In the genomic region with DNA sequence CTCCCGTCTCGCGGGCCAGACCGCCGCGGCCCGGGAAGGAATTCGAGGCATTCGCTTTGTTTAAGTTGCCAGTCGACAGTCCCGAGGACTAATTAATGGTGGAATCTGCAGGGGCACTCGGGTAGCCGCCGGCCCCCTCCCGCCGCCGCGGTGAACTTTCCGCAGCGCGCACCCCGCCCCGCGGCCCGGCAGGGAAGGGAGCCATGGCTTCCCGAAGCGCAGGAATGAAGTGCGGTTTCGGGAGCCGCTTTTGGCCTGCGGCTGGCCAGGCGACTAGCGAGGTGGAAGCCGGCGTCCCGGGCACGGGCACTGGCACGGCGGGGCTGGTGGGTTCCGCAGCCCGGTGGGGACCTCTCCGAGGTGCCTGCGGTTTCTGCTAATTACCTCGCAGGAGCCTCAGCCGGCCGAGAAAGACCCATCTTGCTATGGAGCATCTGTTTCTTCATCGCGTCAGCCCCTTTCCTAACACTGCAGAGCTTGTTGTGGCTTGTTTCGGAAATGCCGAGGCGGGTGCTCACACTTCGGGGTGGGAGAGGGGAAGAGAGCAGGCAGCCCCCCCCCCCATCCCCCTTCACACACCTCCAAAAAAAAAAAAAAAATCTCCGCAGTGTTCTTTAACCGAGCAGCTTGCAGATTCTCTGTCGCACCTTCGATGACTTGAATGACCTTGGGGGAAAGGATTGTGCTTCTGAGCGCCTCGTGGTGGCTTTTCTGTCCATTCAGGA, we compare ENCODE assay signal across 8 mouse cellular contexts. TPM values are rescaled to one million over a fixed set of nuclear protein-coding genes. Genes with fewer than 3 reads are reported as not detected.
DNase-seq lines count a peak whose midpoint lies in the region; ATAC-seq and TF ChIP-seq lines count a peak whose summit lies in the region.

No protein-coding gene starts in this region.

- H3K4me1 ChIP-seq in intestine, postnatal 0 days (replicated peaks; ENCODE audit: control insufficient read depth, insufficient read depth, low read length) = peaks cover 6% of the 10 kb centered on the region
- peaks cover 9% of the 10 kb centered on the region for H3K4me1 ChIP-seq in liver, embryonic 11.5 days (replicated peaks; ENCODE audit: control insufficient read depth, insufficient read depth, low read length)

- peaks cover 51% of the 10 kb centered on the region for H3K79me2 ChIP-seq in myocyte (ENCODE audit: control insufficient read depth, insufficient read depth)

- WGBS in intestine, postnatal 0 days = under 1% methylated on average over 50 of the region's 58 CpGs
- WGBS in liver, embryonic 11.5 days = under 1% methylated on average over 56 of the region's 58 CpGs

- H3K9ac ChIP-seq in intestine, postnatal 0 days (ENCODE audit: low read depth, low read length) = peak overlapping the region; percentile 98
- peak overlapping the region; percentile 82 for H3K9ac ChIP-seq in liver, embryonic 11.5 days (ENCODE audit: low read depth, low read length)

- peak overlapping the region; percentile 75 for H3ac ChIP-seq in myocyte (ENCODE audit: control insufficient read depth, insufficient read length)

- H3K36me3 ChIP-seq in intestine, postnatal 0 days (ENCODE audit: control insufficient read depth, insufficient read depth) = no peaks in the 10 kb centered on the region
- no peaks in the 10 kb centered on the region for H3K36me3 ChIP-seq in liver, embryonic 11.5 days (ENCODE audit: control insufficient read depth, insufficient read depth, low read length)
- no peaks in the 10 kb centered on the region for H3K36me3 ChIP-seq in myocyte (ENCODE audit: control insufficient read depth, insufficient read depth)

- DNase-seq in urinary bladder, adult 2 months (ENCODE audit: low spot score) = peak; percentile 56
- DNase-seq in urinary bladder, postnatal 10 days (ENCODE audit: low spot score) = no peak
- peak; percentile 30 for DNase-seq in gonadal fat pad, adult 2 months (ENCODE audit: low read depth)
- peak; percentile 62 for DNase-seq in liver, embryonic 11.5 days (ENCODE audit: low spot score)
- peak; percentile 37 for DNase-seq in thymus, postnatal 25 days

- ATAC-seq in common myeloid progenitor, adult 5-6 weeks (replicated peaks; ENCODE audit: low read depth, poor library complexity, severe bottlenecking) = 0 out of 2 replicates have a peak, but pooled peaks have one; percentile 10
- peak; percentile 3; the same call in 1 of the 2 replicates for ATAC-seq in intestine, postnatal 0 days
- ATAC-seq in liver, embryonic 11.5 days (replicated peaks; ENCODE audit: low FRiP score) = peak; percentile 11; the same call in 1 of the 2 replicates

- H3K4me3 ChIP-seq in intestine, postnatal 0 days (ENCODE audit: low read depth, low read length) = peak overlapping the region; percentile 83
- peak overlapping the region; percentile 65 for H3K4me3 ChIP-seq in liver, embryonic 11.5 days (ENCODE audit: low read depth, low read length)
- H3K4me3 ChIP-seq in myocyte = peak overlapping the region; percentile 49

- TF ChIP-seq CTCF in intestine, postnatal 0 days (IDR thresholded peaks at IDR 0.05; ENCODE audit: low read depth) = 0 out of 2 replicates have a peak, but pooled peaks have one; percentile 10

- no peaks in the 10 kb centered on the region for H3K9me3 ChIP-seq in intestine, postnatal 0 days (ENCODE audit: control insufficient read depth)
- H3K9me3 ChIP-seq in liver, embryonic 11.5 days (ENCODE audit: control insufficient read depth, low read length) = no peaks in the 10 kb centered on the region

- peak overlapping the region; percentile 81 for H3K4me2 ChIP-seq in intestine, postnatal 0 days (replicated peaks; ENCODE audit: low read depth)
- H3K4me2 ChIP-seq in liver, embryonic 11.5 days = peak overlapping the region; percentile 86
- H3K4me2 ChIP-seq in myocyte (ENCODE audit: low read depth) = peak overlapping the region; percentile 95

- peak overlapping the region; percentile 99 for H3K27ac ChIP-seq in intestine, postnatal 0 days (ENCODE audit: low read depth, low read length)
- peak overlapping the region; percentile 91 for H3K27ac ChIP-seq in liver, embryonic 11.5 days (ENCODE audit: low read depth, low read length)

- no peak for TF ChIP-seq POLR2A in myocyte (IDR thresholded peaks at IDR 0.05; ENCODE audit: insufficient read length, low read depth)

- H3K27me3 ChIP-seq in intestine, postnatal 0 days (replicated peaks; ENCODE audit: control insufficient read depth, insufficient read depth, low read length) = no peaks in the 10 kb centered on the region
- H3K27me3 ChIP-seq in liver, embryonic 11.5 days (replicated peaks; ENCODE audit: control insufficient read depth, insufficient read depth, low read length) = no peaks in the 10 kb centered on the region
- no peaks in the 10 kb centered on the region for H3K27me3 ChIP-seq in myocyte (ENCODE audit: control insufficient read depth, insufficient read depth, insufficient read length)

TF ChIP-seq in myocyte, 11 proteins besides CTCF, POLR2A, EP300 and RAD21:
- TF ChIP-seq SRF (IDR thresholded peaks at IDR 0.05; ENCODE audit: control insufficient read depth, insufficient read length, low read depth) = no peak
- TF ChIP-seq REST (IDR thresholded peaks at IDR 0.05; ENCODE audit: insufficient read depth, insufficient read length) = no peak
- TF ChIP-seq TCF3 (IDR thresholded peaks at IDR 0.05; ENCODE audit: insufficient read length, low read depth) = no peak
- TF ChIP-seq USF1 (IDR thresholded peaks at IDR 0.05; ENCODE audit: low read depth) = no peak

RNA-seq across cellular contexts. Expression of a gene that starts 0.9 kb away (rescaled TPM):
- polyA plus RNA-seq in urinary bladder, adult 2 months (2012; rRNA removed) = 26.2 TPM in 2 replicates
- total RNA-seq in common myeloid progenitor, adult 5-6 weeks (2017) = 6.5 and 11.1 TPM in 2 replicates
- polyA plus RNA-seq in gonadal fat pad, adult 2 months (2012; rRNA removed) = 11.1 and 14.9 TPM in 2 replicates
- polyA plus RNA-seq in intestine, postnatal 0 days (2015; fragmentation: Nextera tagmentation; extraction: Ambion mirVana) = 82.9 and 100 TPM in 2 replicates
- 44.7 TPM in 2 replicates for polyA plus RNA-seq in liver, embryonic 11.5 days (2014; fragmentation: Nextera tagmentation; extraction: Ambion mirVana)
- polyA plus RNA-seq in myocyte (2012; fragmentation: generic; extraction: Trizol) = 12.5 TPM

RNA-seq across cellular contexts. Expression of a gene that starts 8.5 kb away (rescaled TPM):
- polyA plus RNA-seq in urinary bladder, adult 2 months (2012; rRNA removed) = 1.3 and 1.4 TPM in 2 replicates
- not detected in 2 replicates for total RNA-seq in common myeloid progenitor, adult 5-6 weeks (2017)
- 0.43 and 0.46 TPM in 2 replicates for polyA plus RNA-seq in gonadal fat pad, adult 2 months (2012; rRNA removed)
- polyA plus RNA-seq in intestine, postnatal 0 days (2015; fragmentation: Nextera tagmentation; extraction: Ambion mirVana) = 0.50 and 0.59 TPM in 2 replicates
- polyA plus RNA-seq in liver, embryonic 11.5 days (2014; fragmentation: Nextera tagmentation; extraction: Ambion mirVana) = not detected in 2 replicates
- polyA plus RNA-seq in myocyte (2012; fragmentation: generic; extraction: Trizol) = 0.46 TPM

RNA-seq across cellular contexts. Expression of a gene that starts 47.2 kb away (rescaled TPM):
- polyA plus RNA-seq in urinary bladder, adult 2 months (2012; rRNA removed) = 2.8 and 4.0 TPM in 2 replicates
- not detected in 2 replicates for total RNA-seq in common myeloid progenitor, adult 5-6 weeks (2017)
- polyA plus RNA-seq in gonadal fat pad, adult 2 months (2012; rRNA removed) = 0.32 and 0.41 TPM in 2 replicates
- polyA plus RNA-seq in intestine, postnatal 0 days (2015; fragmentation: Nextera tagmentation; extraction: Ambion mirVana) = 0.16 and 0.37 TPM in 2 replicates
- 0.06 TPM in 1 of 2 replicates, not detected in the other for polyA plus RNA-seq in liver, embryonic 11.5 days (2014; fragmentation: Nextera tagmentation; extraction: Ambion mirVana)
- 0.11 TPM for polyA plus RNA-seq in myocyte (2012; fragmentation: generic; extraction: Trizol)
